Mouse (Mus musculus): ENCODE results near the gene Acox1. TPM values are rescaled to one million over a fixed set of nuclear protein-coding genes. Genes with fewer than 3 reads are reported as not detected.

Gene Acox1
- polyA plus RNA-seq, 1 experiment = not detected

DNA sequence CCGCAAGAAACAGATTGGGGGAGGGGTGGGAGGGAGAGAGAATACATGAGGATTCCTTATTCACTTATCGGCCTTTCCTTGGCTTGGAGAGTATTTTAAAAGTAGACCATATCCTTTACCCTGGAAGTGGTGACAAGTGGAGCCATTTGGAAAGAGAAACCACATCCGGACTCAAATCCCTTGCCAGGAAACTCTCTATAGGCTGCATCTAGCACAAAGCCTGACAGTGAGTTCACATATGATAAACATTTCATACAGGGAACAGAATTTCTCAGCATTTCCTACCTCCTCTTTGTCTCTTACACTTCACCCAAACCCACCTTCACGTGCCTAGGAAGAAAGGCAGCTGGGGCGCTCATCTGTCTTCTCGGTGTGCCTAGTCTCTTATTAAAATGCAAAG is 31.6 kb downstream of the Acox1 start:
- WGBS = 6% methylated on average over 6 of the region's 6 CpGs
- no peak for TF ChIP-seq POLR2A (IDR thresholded peaks at IDR 0.05; ENCODE audit: insufficient read depth, low read depth, low read length)
- TF ChIP-seq CTCF (IDR thresholded peaks at IDR 0.05; ENCODE audit: insufficient read depth, low read depth, low read length) = no peak
- no peak overlapping the region for H3K27ac ChIP-seq (ENCODE audit: insufficient read depth, low read depth, low read length)
- peak overlapping the region; percentile 78 for H3K4me3 ChIP-seq (ENCODE audit: insufficient read depth, low read depth, low read length)
- peaks cover 12% of the 10 kb centered on the region for H3K4me1 ChIP-seq (ENCODE audit: control insufficient read depth, insufficient read depth, low read length)

GRCm38 (mm10) chr11:116163002-116163401 is 35.8 kb downstream of the Acox1 start:
- Histone ChIP-seq H3K4me3 (ENCODE audit: insufficient read depth, low read depth, low read length) (no peak overlapping the region), H3K4me1 (ENCODE audit: control insufficient read depth, insufficient read depth, low read length) (peaks cover 22% of the 10 kb centered on the region), H3K27ac (ENCODE audit: insufficient read depth, low read depth, low read length) (no peak overlapping the region)
- TF ChIP-seq CTCF (IDR thresholded peaks at IDR 0.05; ENCODE audit: insufficient read depth, low read depth, low read length) (no peak), POLR2A (IDR thresholded peaks at IDR 0.05; ENCODE audit: insufficient read depth, low read depth, low read length) (no peak)
- 31% methylated on average over 9 of the region's 9 CpGs for WGBS

DNA sequence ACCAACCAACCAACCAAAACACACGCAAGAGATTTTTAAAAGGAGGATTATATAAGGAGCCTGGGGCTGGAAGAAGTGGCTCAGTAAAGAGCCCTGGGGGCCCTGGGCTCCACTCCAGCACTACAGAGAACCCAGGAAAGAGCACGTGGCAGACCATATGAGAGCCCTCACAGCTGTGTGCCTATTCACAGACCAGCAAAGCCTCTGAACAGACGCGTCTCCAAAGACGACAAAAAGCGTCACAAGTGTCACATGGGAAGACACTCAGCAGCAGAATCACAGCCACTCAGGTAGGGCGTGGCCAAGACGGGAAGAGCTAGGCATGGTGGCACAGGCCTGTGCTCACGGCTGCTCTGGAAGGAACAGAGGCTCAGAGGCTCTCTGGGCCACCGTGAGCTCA is 36.7 kb downstream of the Acox1 start:
- Histone ChIP-seq H3K4me3 (ENCODE audit: insufficient read depth, low read depth, low read length) (no peak overlapping the region), H3K27ac (ENCODE audit: insufficient read depth, low read depth, low read length) (peak overlapping the region; percentile 27; the same call in 1 of the 2 replicates), H3K4me1 (ENCODE audit: control insufficient read depth, insufficient read depth, low read length) (peaks cover 22% of the 10 kb centered on the region)
- WGBS = 52% methylated on average over 10 of the region's 10 CpGs
- no peak for TF ChIP-seq CTCF (IDR thresholded peaks at IDR 0.05; ENCODE audit: insufficient read depth, low read depth, low read length)
- no peak for TF ChIP-seq POLR2A (IDR thresholded peaks at IDR 0.05; ENCODE audit: insufficient read depth, low read depth, low read length)

DNA sequence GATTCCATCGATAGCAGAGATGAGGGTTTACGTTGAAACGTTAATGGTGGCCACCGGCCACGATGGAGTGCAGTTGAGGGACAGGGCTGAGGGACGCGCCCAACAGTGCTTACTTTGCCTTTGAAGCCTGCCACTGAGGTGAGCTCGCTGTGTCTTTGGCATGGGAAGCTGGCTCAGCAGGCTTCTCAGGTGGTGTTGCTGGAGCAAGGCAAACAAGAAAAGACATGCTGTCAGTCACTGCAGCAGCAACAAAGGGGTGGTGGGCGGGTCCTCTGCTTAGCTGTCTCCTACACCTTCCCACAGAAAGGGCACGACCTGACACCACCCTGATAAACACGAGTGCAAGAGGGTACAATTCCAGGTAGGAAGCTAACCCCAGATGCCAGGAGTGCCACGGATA is 37.5 kb downstream of the Acox1 start:
- TF ChIP-seq POLR2A (IDR thresholded peaks at IDR 0.05; ENCODE audit: insufficient read depth, low read depth, low read length) (no peak), CTCF (IDR thresholded peaks at IDR 0.05; ENCODE audit: insufficient read depth, low read depth, low read length) (no peak)
- H3K4me3 ChIP-seq (ENCODE audit: insufficient read depth, low read depth, low read length) = no peak overlapping the region
- 79% methylated on average over 12 of the region's 12 CpGs for WGBS
- H3K27ac ChIP-seq (ENCODE audit: insufficient read depth, low read depth, low read length) = peak overlapping the region; percentile 47
- peaks cover 22% of the 10 kb centered on the region for H3K4me1 ChIP-seq (ENCODE audit: control insufficient read depth, insufficient read depth, low read length)

DNA sequence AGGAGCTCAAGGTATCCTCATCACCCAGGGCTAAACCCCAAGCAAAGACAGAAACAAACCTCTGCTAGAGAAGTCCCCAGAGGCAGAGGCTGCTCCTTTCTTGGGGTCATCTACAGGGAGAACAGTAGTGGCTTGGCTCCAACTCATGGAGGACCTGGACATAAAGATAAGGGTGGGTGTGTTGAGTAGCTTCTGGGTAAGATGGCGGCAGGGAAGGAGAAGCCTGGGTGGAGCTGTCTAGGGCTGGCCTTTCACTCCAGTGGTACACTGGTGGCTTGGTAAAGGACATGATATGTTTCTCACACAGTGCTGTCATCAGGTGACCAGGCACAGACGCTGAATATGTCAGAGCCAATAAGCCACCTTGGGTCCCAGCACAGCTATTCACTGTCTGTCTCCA is 47.9 kb downstream of the Acox1 start:
- 94% methylated on average over 2 of the region's 2 CpGs for WGBS
- no peak for TF ChIP-seq POLR2A (IDR thresholded peaks at IDR 0.05; ENCODE audit: insufficient read depth, low read depth, low read length)
- TF ChIP-seq CTCF (IDR thresholded peaks at IDR 0.05; ENCODE audit: insufficient read depth, low read depth, low read length) = no peak
- H3K4me3 ChIP-seq (ENCODE audit: insufficient read depth, low read depth, low read length) = no peak overlapping the region
- peaks cover 9% of the 10 kb centered on the region for H3K4me1 ChIP-seq (ENCODE audit: control insufficient read depth, insufficient read depth, low read length)
- no peak overlapping the region for H3K27ac ChIP-seq (ENCODE audit: insufficient read depth, low read depth, low read length)

DNA sequence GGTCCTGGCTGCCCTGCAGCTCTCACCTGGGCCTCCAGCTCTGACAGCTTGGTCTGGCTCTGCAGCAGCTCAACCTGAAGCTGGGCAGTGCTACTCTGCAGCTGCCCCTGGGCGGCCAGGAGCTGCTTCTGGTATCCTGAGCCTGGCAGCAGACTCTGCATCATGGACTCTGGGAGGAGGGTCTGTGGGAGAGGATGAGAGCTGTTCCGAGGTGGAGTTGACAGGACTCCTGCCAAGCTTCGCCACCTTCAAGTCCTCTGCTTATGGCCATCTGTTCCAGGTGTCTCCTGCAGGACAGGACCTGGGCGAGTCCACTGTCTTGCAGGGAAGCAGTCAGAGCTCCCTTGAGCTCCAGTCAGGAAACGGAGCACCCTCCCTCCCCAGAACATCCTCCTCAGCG is 49.5 kb downstream of the Acox1 start:
- 85% methylated on average over 6 of the region's 6 CpGs for WGBS
- no peak overlapping the region for H3K27ac ChIP-seq (ENCODE audit: insufficient read depth, low read depth, low read length)
- peaks cover 17% of the 10 kb centered on the region for H3K4me1 ChIP-seq (ENCODE audit: control insufficient read depth, insufficient read depth, low read length)
- TF ChIP-seq CTCF (IDR thresholded peaks at IDR 0.05; ENCODE audit: insufficient read depth, low read depth, low read length) = no peak
- TF ChIP-seq POLR2A (IDR thresholded peaks at IDR 0.05; ENCODE audit: insufficient read depth, low read depth, low read length) = no peak
- H3K4me3 ChIP-seq (ENCODE audit: insufficient read depth, low read depth, low read length) = no peak overlapping the region

- H3K27ac ChIP-seq (ENCODE audit: insufficient read depth, low read depth, low read length) = no peak overlapping the region
- WGBS = 72% methylated on average over 20 of the region's 20 CpGs
- TF ChIP-seq CTCF (IDR thresholded peaks at IDR 0.05; ENCODE audit: insufficient read depth, low read depth, low read length) (no peak), POLR2A (IDR thresholded peaks at IDR 0.05; ENCODE audit: insufficient read depth, low read depth, low read length) (no peak)
These were observed 50.1 kb downstream of the Acox1 start for GRCm38 (mm10) chr11:116148761-116149221.

GRCm38 (mm10) chr11:116146294-116146985 is 52.4 kb downstream of the Acox1 start:
- WGBS = 29% methylated on average over 25 of the region's 25 CpGs
- H3K4me3 ChIP-seq (ENCODE audit: insufficient read depth, low read depth, low read length) = no peak overlapping the region
- TF ChIP-seq CTCF (IDR thresholded peaks at IDR 0.05; ENCODE audit: insufficient read depth, low read depth, low read length) (no peak), POLR2A (IDR thresholded peaks at IDR 0.05; ENCODE audit: insufficient read depth, low read depth, low read length) (no peak)
- H3K27ac ChIP-seq (ENCODE audit: insufficient read depth, low read depth, low read length) = peak overlapping the region; percentile 36; the same call in 1 of the 2 replicates
- H3K4me1 ChIP-seq (ENCODE audit: control insufficient read depth, insufficient read depth, low read length) = peaks cover 17% of the 10 kb centered on the region

More at GRCm38 (mm10) chr11:116148761-116149221, 50.1 kb downstream of the Acox1 start:
- Histone ChIP-seq H3K4me3 (ENCODE audit: insufficient read depth, low read depth, low read length) (no peak overlapping the region), H3K4me1 (ENCODE audit: control insufficient read depth, insufficient read depth, low read length) (peaks cover 17% of the 10 kb centered on the region)

DNA sequence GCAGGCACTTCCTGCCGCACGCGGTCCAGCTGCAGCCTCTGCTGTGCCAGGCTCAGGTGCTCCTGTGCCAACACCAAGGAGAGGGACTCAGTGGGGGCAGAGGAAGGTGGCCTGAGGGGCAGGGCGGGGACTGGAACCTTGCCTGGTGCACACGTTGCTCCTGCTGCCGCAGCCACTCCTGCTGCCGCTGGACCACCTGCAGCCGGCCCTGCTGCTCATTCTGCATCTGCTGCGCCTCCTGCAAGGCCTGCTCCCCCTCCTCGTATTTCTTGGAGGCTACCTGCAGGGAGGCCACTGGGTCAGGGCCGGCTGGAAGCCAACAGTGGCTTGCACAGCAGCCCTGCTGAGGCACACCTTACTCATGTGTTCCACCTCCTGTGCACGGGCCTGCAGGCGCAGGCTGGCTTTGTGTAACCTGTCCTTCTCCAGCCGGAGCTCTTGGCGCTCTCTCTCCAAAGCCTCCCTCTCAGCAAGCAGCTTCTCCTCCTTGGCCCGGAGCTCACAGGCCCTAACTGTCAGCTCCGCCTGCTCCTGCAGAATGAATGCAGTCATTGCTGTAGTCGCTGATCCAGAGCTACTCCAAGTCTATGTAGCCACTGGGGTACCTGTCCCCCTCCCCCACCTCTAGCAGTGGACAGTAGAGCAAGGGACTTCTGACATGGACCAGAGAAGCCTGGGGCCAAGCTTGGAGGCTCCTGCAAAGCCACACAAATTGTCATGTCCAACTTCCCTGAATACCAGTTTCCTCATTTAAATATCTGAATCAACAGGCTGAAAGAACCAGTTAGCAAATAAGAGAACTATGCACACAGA is 53.2 kb downstream of the Acox1 start:
- no peak overlapping the region for H3K27ac ChIP-seq (ENCODE audit: insufficient read depth, low read depth, low read length)
- no peak overlapping the region for H3K4me3 ChIP-seq (ENCODE audit: insufficient read depth, low read depth, low read length)
- WGBS = 45% methylated on average over 18 of the region's 18 CpGs
- TF ChIP-seq CTCF (IDR thresholded peaks at IDR 0.05; ENCODE audit: insufficient read depth, low read depth, low read length) = no peak
- no peak for TF ChIP-seq POLR2A (IDR thresholded peaks at IDR 0.05; ENCODE audit: insufficient read depth, low read depth, low read length)
- peaks cover 17% of the 10 kb centered on the region for H3K4me1 ChIP-seq (ENCODE audit: control insufficient read depth, insufficient read depth, low read length)
